Mouse (Mus musculus): Measurements from ENCODE around the gene Dnph1. TPM values are rescaled to one million over a fixed set of nuclear protein-coding genes. Genes with fewer than 3 reads are reported as not detected.
"Not testable (repeated sequence)": the region's sequence is repeated elsewhere in the genome, so short reads cannot be mapped to it uniquely, and the experiment has no call there.

The Dnph1 gene
- 1 to 10 TPM; 4.5 to 5.4 TPM for total RNA-seq (2021)
- long read RNA-seq, experiment 1, transcript Dnph1-201 (4 exons, 1,190 nt): major isoform, 10 of 16 reads
- long read RNA-seq, experiment 1, partial matches to known transcripts: 0 of 16 reads
- long read RNA-seq, experiment 1, other reads (novel, unspliced or antisense): 6 of 16 reads
- long read RNA-seq, experiment 2, transcript Dnph1-201 (4 exons, 1,190 nt): major isoform, 12 of 14 reads
- long read RNA-seq, experiment 2, partial matches to known transcripts: 1 of 14 reads
- long read RNA-seq, experiment 2, other reads (novel, unspliced or antisense): 1 of 14 reads

DNA sequence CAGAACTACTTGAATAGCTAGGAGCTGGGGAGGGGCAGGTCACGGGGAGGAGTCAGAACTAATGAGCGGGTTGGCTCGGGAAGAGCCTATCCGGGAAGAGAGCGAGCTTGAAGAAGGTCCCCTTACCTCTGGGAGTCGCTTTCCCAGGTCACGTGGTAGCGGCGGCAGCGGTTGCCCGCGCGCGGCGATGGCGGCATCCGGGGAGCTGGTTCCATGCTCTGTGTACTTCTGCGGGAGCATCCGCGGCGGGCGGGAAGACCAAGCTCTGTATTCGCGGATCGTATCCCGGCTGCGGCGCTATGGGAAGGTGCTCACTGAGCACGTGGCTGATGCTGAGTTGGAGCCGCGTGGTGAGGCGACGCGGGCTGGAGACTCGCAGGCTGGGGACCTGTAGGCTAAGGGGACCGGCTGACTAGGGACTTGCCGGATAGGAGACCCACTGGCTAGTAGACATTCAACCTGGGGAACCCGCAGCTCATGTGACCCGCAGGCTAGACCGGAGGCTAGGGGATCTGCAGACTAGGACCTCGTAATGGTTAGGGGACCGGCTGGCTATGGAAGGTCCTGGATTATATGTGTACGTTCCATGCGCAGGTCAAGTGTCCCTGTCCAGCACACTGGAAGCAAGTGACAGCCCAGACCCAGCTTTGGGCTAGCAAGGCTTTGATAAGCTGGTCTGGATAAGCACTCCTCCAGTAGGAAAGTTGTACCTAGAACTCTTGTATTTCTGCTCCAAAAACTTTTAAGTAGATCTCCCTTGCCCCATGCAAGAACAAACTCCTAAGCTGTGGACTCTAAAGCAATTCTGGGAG lies at the start of gene Dnph1:
Gene Dnph1, plus strand, starts transcription at position 89 of the 812 bp plus-strand sequence.
- DNase-seq: peak; percentile 77

DNA sequence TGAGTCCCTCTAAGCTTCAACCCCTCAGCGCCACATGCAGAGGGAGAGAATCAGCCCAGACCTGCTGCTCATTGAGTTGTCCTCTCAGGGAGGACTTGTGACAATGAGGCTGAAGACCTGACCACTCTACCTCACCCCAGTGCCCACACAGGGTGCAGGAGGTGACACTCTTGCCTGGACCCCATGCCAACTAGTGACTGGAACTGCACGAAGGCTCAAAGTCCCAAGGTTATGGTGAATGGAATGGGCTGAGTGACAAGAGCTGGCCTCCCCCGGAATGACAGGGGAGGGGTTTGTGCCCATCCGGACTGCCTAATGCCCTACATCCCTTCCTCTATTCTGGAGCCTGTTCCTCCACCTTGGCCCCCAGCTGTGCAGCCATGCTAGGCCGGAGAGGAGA lies 43.8 kb upstream of the Dnph1 start:
- no peak for DNase-seq

DNA sequence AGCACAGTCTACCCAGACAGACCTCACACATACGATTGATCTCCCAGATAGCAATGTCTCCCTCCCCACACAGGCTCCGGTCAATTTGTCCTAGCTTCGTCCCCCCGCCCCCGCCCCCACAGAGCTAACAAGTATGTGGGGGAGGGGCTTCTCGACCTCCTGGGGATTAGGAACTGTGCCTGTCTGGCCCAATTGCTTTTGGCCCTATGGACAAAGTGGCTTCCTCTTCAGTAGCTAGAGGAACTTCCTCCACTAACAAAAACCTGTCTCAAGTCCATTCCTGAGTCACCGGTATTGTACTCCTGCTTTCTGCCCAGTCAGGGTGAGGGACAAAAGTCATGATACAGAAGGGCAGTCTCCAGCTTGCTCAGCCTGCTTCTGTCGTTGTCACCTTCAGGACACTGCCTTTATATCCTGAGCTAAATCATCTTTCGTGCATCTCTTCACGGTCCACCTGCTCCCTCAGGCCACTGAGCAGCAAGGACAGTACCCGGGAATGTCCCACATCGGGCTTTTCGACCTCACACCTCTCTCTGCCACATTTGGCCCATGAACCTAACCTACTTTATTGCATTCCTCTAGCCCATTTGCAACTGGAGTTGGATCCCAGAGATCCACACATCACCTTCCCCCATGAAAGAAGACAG lies 43.1 kb upstream of the Dnph1 start:
- no peak for DNase-seq

DNA sequence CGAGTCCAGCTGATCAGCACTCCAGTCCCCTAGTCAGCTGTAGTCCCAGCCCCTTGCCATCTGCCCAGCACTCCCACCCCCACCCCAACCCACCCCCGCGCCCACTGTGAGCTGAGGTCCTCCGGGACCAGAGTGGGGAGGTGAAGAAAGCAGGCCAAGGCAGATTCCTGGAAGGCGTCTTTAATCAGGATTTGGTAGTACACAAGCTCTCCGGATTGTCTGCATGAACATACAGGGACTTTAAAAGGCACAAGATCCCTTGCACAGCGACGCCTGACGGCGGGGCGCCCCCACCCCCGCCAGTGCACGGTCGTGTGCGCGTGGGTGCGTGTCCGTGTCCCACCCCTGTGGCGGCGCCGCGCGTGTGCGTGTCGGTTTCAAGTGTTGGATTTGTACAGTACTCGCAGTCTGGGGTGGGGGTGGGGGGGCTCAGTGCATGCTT lies 42.5 kb upstream of the Dnph1 start:
- DNase-seq: no peak

DNA sequence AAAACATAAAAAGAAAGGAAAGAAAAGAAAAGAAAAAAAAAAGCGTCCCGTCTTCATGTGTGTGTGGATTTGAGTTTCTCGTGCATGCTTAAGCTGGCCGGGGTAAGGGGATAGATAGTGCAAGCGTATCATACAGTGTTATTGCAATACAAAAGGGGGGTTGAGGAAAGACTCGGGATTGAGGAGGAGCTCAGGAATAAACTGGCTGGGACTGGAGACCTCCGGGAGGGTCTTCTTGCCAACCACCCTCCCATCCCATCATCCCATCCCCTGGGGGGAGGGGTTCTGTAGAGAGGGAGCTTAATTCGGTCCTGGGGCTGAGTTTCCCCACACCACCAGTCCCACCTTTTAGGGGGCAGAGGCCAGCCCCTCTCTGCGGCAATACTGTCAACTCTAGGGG lies 42.0 kb upstream of the Dnph1 start:
- no peak for DNase-seq

DNA sequence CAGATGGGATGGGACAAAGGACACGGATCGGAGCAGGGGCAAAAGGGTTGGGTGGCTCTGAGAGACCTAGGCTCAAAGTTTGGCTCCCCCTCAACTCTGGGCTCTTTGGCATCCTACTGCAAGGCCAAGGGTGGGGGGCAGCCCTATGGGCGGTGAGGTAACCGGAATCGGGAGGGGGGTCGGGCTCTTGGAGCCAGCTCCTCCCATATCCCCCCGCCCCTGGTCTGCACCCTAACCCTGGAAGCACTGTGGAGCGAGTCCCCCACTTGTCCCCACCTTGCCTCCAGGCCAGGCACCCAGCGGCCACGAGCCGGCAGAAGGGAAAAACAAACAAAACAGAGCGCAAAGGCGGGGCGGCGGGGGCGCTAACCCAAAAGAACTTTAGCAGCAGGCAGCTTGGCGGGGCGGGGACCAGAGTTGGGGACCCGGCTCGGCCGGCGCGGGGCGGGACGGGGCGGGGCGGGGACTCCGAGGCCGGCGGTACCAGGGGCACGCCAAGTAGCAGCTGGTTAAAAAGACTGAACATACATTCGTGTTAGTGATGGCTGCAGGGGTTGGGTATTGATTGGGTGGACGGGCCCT lies 41.3 kb upstream of the Dnph1 start:
- DNase-seq: no peak

DNA sequence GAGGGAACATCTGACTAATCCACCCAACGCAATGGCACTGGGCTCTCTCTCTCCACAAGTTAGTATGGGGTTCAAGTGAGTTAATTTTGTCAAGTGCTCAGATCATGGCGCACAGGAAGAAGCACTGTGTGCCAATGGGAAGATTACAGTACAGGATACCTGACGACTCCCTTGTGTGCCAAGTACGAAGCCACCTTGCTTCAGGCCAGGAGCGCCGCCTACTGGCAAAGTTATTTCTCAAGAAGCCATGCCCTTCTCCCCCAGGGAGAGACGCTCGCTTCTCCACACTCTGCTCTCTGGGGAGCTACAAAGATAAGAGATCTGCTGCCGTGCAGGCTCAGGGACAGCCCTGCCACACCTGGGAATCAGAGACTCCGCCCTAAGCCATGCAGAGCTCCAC lies 38.7 kb upstream of the Dnph1 start:
- DNase-seq: no peak

DNA sequence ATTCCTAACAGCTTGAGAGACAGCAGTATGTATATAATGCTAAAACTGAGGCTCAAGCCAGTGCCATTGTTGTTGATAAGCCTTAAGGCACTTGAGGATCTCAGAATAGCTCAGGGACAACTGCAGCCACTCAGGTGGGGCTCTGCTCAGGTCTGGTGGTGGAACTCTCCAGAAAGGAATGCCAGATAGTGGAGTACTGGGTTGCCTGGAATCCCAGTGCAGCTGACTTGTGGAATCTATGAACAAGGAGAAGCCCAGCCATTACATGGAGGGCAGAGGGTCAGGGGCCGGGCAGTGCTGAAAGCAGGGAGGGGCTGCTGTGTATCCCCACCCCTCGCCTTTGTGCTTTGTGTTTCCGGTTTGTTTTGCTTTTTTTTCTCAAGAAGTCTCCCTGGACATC lies 38.1 kb upstream of the Dnph1 start:
- DNase-seq: no peak

DNA sequence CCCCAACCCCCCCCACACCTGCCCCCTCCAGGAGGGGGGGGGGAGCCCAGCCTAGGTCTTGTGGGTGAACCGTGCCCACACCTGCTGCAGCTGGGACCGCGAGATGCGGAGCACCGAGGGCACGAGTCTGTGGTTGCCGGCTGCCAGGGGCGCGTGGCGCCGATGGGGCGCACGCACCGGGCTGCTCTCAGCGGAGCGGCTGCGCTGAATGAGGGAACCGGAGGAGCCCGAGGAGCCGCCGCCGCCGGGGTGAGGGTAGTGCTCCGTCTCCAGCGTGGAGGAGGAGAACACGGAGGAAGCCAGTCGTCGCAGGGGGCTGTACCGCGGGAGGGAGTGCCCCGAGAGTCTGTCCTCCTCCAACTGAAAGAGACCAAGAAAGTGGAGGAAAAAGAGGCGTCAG lies 35.8 kb upstream of the Dnph1 start:
- DNase-seq: no peak

DNA sequence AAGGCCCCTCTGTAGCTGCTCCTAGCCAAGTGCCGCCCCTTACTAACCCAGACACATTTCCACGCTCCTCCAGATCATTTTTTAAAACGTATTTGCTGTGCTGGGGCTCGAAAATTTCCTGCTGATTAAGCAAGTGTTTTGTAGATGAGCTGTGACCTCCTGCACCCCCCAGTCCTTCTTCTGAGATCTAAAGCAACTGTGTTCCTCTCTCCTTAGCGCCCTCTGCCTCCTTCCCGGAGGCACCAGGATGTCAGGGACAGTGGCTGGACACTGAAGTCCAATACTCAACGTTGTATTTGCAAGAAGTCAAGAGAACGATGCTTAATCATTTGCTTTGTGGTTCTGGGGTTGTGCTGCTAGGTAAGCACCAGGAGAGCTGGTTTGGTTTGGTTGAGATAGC lies 35.2 kb upstream of the Dnph1 start:
- no peak for DNase-seq

DNA sequence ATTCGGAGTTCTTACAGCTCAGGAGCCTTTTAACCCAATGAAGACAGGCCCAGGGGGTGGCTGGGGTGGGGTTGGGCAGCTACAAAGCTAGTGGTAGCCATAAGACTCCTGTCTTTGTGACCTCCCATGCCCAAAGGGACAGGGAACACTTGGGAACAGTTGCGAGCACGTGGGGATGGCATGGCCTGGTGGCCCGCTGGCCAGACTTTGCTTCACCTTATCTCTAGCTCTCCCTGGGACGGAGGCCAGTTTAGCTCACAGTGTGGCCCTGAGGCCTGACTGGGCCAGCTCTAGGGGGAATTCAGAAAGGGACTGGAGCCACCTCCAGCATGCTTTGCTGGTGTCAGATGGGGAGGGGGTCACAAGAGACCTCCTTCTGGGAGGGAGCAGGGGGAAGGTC lies 34.3 kb upstream of the Dnph1 start:
- no peak for DNase-seq

DNA sequence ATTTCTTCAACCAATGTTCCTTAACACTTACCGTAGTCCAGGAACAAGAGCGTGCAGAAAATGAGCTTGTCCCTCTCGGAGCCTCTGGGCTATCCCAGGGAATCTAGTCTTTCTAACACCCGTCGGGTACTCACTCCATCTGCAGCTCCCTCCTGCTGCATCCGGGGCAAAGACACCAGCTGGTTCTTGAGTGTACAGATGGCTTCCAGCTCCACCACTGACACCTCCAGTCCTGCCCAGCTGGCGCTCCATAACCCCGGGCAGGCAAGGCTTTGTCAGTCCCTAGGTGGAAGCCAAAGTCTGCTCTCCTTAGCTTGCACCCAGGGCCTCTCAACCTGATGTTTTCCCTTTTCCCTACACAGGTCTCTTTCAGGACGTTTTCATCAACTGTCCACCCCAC lies 28.7 kb upstream of the Dnph1 start:
- DNase-seq: no peak

DNA sequence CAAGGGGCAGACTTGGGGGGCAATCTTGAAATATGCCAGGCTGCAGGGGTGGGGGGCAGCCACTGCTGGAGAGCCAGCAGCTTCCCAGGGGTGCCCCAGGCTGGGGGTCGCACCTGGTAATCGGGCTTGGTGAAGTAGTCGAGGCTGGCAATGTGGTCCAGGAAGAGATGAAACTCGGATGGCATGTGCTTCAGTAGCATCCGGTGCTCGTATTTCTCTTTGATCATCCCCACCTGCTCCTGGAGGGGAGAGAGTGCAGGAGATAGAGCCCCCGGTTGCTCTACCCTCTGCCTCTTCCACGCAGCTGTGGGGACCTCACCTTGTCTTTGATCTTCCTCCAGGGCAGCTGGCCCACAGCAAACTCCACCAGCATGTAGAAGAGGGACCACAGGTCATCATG lies 19.9 kb upstream of the Dnph1 start:
- DNase-seq: no peak

DNA sequence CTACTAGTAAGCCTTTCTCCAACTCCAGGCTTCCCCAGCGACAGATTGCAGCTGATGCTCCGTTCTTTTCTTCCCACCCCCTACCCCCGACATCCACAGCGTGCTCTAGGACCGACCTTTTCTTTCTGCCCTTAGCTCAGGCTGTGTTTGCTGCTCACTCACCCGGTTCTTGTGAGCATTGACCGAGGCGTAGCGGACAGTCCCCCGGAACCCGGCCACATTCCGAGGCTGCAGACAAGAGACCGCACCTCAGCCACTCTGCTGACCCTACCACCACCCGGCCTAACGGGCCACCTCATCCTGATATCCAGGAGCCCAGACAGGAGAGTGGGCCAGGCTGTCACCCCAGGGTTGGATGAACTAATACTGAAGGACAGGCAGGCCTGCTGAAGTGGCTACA lies 19.2 kb upstream of the Dnph1 start:
- no peak for DNase-seq

DNA sequence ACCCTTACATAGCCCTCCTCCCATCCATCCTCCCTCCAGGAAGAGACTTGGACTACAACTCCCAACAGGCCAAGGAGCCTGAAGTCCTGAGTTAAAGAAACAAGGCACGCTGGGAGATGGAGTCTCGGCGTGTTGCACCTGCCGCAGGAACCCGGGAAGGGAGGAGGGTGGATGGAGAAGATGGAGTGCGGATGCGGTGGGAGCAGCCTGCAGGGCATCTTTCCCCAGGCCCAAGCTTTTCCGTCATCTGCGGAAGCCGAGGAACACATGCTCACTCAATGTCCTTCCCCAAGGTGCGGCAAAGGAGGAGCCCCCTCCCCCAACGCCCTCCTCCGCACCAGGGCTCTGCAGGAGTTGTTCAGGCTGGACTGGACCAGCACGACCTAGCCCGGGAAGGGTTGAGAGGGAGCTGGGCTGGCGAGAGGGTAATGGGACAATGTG lies 12.9 kb upstream of the Dnph1 start:
- DNase-seq: no peak

DNA sequence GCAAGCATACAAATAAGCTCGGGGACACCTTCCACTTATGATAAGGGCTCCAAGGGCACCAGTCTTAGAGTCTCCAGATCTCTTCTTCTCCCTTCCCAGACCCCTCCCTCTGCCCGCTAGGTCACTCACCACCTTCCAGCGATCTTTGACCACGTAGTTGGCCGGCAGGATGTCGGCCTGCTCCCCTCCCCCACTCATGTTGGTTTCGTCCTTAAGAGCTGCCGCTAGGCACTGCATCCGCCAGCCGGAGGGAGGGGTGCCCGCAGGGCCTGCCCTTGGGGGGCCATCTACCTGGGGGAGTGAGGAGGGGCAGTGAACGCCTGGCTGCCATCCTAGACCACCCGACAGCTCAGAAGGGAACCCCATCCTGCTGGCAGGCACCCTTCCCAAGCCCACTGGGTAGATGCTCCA lies 12.5 kb upstream of the Dnph1 start:
- DNase-seq: no peak

DNA sequence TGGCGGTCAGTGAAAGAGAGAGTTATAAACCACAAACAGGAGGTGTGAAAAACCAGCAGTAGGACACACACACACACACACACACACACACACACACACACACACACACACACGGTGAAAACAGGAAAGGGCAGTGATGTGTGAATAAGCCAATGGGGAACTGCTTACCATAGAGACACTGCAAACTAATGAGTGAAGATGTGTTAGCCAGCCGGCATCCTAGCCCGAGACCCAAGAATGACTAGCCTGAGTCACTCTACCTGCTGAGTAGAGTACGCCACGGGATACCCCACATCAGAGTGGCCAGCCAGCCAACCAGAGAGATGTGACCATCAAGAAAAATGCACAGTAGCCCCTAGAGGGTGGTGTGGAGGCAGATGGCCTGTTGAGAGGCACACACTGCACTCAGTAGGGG lies 12.0 kb upstream of the Dnph1 start:
- DNase-seq: no peak

DNA sequence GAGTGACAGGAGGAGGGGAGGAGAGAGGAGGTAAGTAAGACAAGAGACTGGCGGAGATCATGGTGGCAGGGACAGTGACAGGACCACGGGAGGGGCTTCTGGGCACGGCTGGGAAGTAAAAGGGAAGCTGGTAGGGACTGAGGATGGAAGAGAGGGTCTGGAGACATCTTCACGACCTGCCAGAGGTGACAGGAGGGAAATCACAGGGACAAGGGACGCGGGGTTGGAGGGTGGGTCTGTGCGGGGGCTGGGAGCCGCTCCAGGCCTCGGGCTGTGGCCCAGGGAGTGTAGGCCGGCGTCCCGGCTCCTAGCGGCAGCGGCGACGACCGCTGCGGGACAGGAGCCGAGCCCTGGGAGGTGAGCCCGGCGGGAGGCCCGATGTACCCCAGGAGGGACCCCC lies 9.5 kb upstream of the Dnph1 start:
- no peak for DNase-seq

DNA sequence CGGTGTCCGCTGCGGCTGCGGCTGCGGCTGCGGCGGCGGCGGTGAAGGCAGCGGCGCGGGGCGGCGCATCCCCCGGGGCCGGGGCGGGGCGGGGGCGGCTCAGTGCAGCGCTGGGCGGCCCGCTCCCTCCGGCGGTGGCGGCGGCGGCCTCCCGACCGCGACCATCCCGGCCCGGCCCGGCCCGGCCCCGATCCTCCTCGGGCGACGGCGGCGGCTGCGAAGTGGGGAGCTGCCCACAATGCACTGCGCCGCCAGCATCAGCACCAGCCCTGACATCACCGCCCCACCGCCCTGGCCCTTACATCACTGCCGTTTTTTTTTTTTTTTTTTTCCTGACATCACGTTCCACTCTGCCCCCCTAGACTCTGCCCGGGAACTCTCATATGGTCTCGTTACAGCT lies 9.1 kb upstream of the Dnph1 start, which contains the start of gene Ttbk1:
Gene Ttbk1, minus strand, starts transcription at position 245 of the 400 bp plus-strand sequence.
- no peak for DNase-seq

DNA sequence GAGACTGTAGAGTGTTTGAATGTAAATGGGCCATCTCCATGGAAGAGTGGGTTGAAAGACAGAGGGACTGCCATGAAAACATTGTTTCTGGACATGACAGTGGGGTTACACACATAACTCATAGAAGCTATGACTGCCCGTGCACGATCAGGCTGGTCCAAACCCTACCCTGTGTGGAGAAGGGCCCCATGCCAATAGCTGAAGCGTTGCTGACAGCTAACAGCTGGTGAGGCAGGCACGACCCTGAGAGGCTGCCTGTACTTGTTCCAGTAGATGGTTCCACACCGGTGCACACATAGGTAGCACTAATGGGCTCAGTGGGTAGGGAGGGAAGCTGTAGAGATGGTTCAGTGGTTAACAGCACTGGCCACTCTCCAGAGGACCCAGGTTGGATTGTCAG lies 1.0 kb upstream of the Dnph1 start:
- DNase-seq: no peak

DNA sequence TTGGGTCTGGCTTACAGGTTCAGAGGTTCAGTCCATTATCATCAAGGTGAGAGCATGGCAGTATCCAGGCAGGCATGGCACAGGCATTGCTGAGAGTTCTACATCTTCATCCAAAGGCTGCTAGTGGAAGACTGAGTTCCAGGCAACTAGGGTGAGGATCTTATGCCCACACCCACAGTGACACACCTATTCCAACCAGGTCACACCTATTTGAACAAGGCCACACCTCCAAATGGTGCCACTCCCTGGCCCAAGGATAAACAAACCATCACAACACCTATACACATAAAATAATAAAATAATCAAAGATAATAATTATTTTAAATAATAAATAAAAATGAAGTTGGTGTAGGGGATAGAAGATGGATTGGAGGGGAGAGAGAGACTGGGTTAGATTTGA lies 430 bp upstream of the Dnph1 start:
- not testable (repeated sequence) for DNase-seq

DNA sequence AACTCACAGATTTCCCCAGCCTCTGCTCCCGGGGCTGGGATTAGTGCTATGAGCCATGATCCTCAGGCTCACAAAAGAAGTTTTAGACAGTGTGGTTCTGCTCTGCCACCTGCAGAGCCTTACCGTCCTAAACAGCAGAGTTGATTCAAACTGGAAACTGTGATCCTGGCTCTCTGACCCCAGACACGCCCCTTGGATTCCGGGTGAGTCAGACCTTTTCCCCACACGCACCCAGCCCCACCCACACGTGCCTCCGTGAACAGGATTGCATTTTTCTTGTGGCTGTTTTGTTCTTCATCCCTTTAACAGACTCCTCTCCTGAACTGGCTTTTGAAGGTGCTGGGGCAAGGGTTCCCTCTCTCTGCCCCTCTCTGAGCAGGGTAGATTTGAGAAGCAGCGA lies 1.4 kb downstream of the Dnph1 start:
- DNase-seq: no peak

DNA sequence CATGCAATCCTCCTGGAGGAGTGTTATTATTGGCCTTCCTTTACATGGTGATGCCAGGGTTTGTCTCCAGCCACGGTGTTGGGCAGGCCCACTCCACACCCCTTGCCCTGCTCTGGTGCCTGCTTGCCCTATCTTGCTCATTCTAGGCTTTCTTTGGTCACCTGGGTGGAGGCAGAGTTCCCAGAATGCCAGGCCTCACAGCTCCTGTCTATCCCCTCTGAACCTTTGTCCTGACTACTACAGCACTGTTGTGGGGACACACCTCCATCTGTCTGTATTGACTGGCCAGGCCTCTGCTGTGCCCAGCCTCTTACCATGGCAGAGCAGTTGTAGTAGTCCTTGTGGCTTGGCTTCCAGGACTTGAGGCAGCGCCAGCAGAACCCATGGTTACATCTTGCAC lies 6.3 kb downstream of the Dnph1 start:
- no peak for DNase-seq

Data from gastrocnemius, postnatal 25 days (tissue).